Mouse (Mus musculus) heart, embryonic 13.5 days (tissue): ENCODE measurements around the gene Klhdc1. TPM values are rescaled to one million over a fixed set of nuclear protein-coding genes. Genes with fewer than 3 reads are reported as not detected.

ENCODE experiments used
- ATAC-seq: fragments of 200-750 bp; cut with Nextera tagmentation; 2 replicates; pipeline ENCODE4 v1.8.0; 2017; ENCODE audit warnings: moderate TSS enrichment; ENCODE audit not compliant: insufficient number of reproducible peaks, low FRiP score, low TSS enrichment; ENCODE audit errors: extremely low read depth
- H3K27ac ChIP-seq: fragments of 300-500 bp; sonication (generic); replicated peaks from 2 replicates; pipeline ENCODE4 v1.5.1; 2015; ENCODE audit warnings: moderate library complexity, mild to moderate bottlenecking, inconsistent platforms
- H3K27me3 ChIP-seq: fragments of 300-500 bp; sonication (generic); replicated peaks from 2 replicates; pipeline ENCODE4 v1.6.1; 2015; ENCODE audit warnings: mild to moderate bottlenecking, inconsistent platforms
- H3K36me3 ChIP-seq: fragments of 300-500 bp; sonication (generic); 2 replicates; pipeline ENCODE4 v1.6.1; 2015; ENCODE audit warnings: mild to moderate bottlenecking, inconsistent platforms
- H3K4me1 ChIP-seq: fragments of 300-500 bp; sonication (generic); 2 replicates; pipeline ENCODE4 v1.6.1; 2015; ENCODE audit warnings: inconsistent platforms
- H3K4me2 ChIP-seq: fragments of 300-500 bp; sonication (generic); 2 replicates; pipeline ENCODE4 v1.6.1; 2015; ENCODE audit warnings: inconsistent platforms, mild to moderate bottlenecking, moderate library complexity
- H3K4me3 ChIP-seq: fragments of 300-500 bp; sonication (generic); 2 replicates; pipeline ENCODE4 v1.5.1; 2015; ENCODE audit warnings: moderate library complexity, mild to moderate bottlenecking, inconsistent platforms
- H3K9ac ChIP-seq: fragments of 300-500 bp; sonication (generic); 2 replicates; pipeline ENCODE4 v1.6.1; 2015; ENCODE audit warnings: inconsistent platforms, mild to moderate bottlenecking, moderate library complexity
- H3K9me3 ChIP-seq: fragments of 300-500 bp; sonication (generic); 2 replicates; pipeline ENCODE4 v1.6.1; 2016; ENCODE audit warnings: inconsistent platforms
- WGBS: fragments of 180-500 bp; shearing (Covaris S2); methylation state at CpG from one replicate; pipeline ENCODE4 v1.1.7; 2015; ENCODE audit warnings: mixed read lengths; 5-methylcytosine and 5-hydroxymethylcytosine counted together
- polyA plus RNA-seq: library from polyadenylated mRNA; unstranded; fragments of >200 nt; fragmentation: Nextera tagmentation; extraction: Ambion mirVana; gene quantifications from 2 replicates; pipeline ENCODE4 v1.2.1, GENCODE M21; 2015

The Klhdc1 gene
- polyA plus RNA-seq, 1 experiment from 2014 or later: 8.6 TPM

DNA sequence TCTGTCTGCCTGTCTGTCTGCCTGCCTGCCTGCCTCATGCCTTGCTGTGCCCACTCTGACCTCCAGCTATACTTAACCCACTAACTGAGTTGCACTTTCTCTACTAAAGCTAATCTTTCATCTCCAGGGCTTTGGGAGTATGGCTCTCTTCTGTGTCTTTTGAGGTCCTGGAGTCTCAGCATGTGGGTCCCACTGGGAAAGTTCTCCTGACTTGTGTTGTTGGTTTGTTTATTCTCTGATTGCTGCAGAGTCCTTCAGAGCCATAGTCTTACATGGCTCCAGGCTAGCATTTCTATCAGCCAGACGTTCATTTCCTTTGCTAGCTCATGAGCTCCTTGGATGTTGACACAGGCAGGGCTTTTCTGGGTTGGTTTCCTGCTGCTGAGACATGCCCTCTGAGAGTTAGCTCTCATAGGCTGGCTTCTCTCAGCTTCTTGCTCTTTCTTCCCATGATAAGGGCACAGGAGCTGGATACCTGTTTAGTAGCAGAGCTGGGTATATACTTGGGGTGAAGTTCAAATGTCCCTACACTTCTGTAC, 39.0 kb downstream of the Klhdc1 start:
- no peaks in the 10 kb centered on the region for H3K4me1 ChIP-seq
- no peaks in the 10 kb centered on the region for H3K27me3 ChIP-seq
- H3K27ac ChIP-seq: peak overlapping the region; percentile 64
- 20% methylated on average over 1 of the region's 1 CpGs for WGBS
- H3K4me3 ChIP-seq: no peak overlapping the region
- H3K36me3 ChIP-seq: no peaks in the 10 kb centered on the region
- ATAC-seq: no peak
- no peak overlapping the region for H3K9ac ChIP-seq
- H3K9me3 ChIP-seq: no peaks in the 10 kb centered on the region
- no peak overlapping the region for H3K4me2 ChIP-seq

DNA sequence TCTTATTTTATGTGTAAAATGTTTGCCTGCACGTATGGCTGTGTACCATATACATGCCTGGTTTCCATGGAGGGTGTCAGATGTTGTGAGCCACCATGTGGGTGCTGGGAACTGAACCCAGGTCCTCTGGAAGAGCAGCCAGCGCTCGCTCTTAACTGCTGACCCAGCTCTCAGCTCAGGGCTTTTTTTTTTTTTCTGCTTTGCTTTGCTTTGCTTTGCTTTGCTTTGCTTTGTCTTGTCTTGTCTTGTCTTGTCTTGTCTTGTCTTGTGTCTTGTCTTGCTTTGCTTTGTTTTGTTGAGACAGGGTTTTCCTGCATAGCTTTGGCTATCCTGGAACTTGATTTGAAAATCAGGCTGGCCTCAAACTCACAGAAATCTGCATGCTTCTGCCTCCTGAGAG, 39.9 kb downstream of the Klhdc1 start:
- no peaks in the 10 kb centered on the region for H3K36me3 ChIP-seq
- no peaks in the 10 kb centered on the region for H3K27me3 ChIP-seq
- H3K27ac ChIP-seq: no peak overlapping the region
- no peak overlapping the region for H3K4me2 ChIP-seq
- no peak for ATAC-seq
- WGBS: 91% methylated on average over 3 of the region's 3 CpGs
- H3K4me1 ChIP-seq: no peaks in the 10 kb centered on the region
- H3K9me3 ChIP-seq: no peaks in the 10 kb centered on the region
- no peak overlapping the region for H3K9ac ChIP-seq
- H3K4me3 ChIP-seq: no peak overlapping the region

DNA sequence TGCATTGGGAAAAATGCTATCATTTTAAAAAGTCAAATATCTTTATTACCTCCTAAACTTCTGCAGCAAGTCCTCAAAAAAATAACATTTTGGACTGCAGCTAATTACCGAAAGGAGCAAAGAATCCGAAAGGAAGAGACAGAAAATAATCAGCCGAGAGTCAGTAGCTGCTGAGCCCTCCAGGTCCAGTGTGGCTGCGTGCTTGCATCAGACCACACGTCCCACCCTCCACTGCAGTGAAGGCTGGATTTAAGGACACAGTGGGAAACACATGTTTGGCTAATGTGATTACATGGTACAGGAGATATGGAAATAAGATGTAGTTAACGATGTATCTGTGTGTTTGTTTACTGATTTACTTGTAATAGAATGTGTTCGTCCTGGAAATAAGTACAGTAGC, 42.2 kb downstream of the Klhdc1 start:
- H3K4me3 ChIP-seq: no peak overlapping the region
- WGBS: 81% methylated on average over 7 of the region's 7 CpGs
- ATAC-seq: no peak
- H3K9ac ChIP-seq: no peak overlapping the region
- no peaks in the 10 kb centered on the region for H3K36me3 ChIP-seq
- no peaks in the 10 kb centered on the region for H3K27me3 ChIP-seq
- H3K4me2 ChIP-seq: no peak overlapping the region
- H3K27ac ChIP-seq: no peak overlapping the region
- no peaks in the 10 kb centered on the region for H3K9me3 ChIP-seq
- H3K4me1 ChIP-seq: no peaks in the 10 kb centered on the region

DNA sequence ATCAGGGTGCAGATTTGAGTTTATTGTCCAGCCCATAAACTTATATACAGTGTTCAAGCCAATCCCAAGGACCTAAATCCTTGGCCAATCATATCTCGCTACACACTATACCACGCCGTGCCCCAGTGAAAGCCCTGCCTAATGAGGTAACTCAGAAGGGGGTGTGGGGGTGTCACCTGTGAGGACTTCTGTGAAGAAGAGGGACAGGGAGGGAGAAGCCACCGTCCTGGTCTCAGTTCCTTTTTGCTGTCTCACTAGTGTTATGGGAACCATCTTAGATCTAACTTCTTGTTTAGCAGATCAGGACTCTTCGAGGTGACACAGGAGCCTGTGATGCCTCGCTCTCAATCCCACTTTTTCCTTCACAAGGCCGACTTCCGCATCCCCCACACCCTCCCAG, 46.6 kb downstream of the Klhdc1 start:
- no peaks in the 10 kb centered on the region for H3K27me3 ChIP-seq
- H3K4me2 ChIP-seq: no peak overlapping the region
- 80% methylated on average over 8 of the region's 8 CpGs for WGBS
- H3K4me1 ChIP-seq: no peaks in the 10 kb centered on the region
- ATAC-seq: no peak
- H3K9me3 ChIP-seq: no peaks in the 10 kb centered on the region
- H3K36me3 ChIP-seq: no peaks in the 10 kb centered on the region
- no peak overlapping the region for H3K4me3 ChIP-seq
- H3K9ac ChIP-seq: no peak overlapping the region
- no peak overlapping the region for H3K27ac ChIP-seq

DNA sequence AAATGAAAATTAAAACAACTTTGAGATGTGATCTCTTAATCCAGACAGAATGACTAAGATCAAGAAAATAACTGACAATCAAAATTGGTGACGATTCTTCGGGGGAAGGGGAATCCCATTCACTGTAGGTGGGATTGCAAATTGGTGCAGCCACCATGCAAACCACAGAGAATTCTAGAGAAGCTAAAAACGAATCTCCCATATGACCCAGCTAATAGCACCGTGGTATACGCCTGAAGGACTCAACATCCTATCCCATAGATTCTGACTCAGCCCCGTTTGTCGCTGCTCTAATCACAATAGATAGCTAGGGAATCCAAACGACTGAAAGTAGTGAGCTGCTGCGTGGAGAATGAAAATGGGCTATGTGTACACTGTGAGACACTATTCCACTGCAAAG, 47.7 kb downstream of the Klhdc1 start:
- Histone ChIP-seq H3K27ac (no peak overlapping the region), H3K4me2 (no peak overlapping the region), H3K9me3 (no peaks in the 10 kb centered on the region), H3K36me3 (no peaks in the 10 kb centered on the region), H3K4me1 (no peaks in the 10 kb centered on the region), H3K9ac (no peak overlapping the region), H3K4me3 (no peak overlapping the region), H3K27me3 (no peaks in the 10 kb centered on the region)
- no peak for ATAC-seq
- WGBS: 57% methylated on average over 9 of the region's 9 CpGs

DNA sequence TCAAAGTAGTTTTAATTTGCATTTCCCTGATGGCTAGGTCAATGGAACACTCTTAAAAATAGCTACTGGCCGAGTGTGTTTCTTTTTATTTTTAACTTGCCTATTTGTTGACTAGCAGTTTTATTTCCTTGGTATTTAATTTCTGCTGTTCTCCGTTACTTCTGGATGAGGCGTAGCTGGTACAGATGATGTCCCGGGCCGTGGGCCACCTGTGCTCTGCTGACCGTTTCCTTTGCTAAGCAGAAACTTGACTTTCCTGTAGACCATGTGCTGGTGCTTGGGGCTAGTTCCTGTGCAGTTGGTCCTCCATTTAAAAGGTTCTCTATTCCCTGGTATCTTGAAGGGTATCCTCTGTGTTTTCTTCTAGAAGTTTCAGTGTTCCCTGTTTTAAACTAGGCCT, 51.4 kb downstream of the Klhdc1 start:
- Histone ChIP-seq H3K27ac (no peak overlapping the region), H3K36me3 (no peaks in the 10 kb centered on the region), H3K9me3 (no peaks in the 10 kb centered on the region), H3K9ac (no peak overlapping the region), H3K27me3 (no peaks in the 10 kb centered on the region), H3K4me2 (no peak overlapping the region), H3K4me1 (peaks cover 8% of the 10 kb centered on the region), H3K4me3 (no peak overlapping the region)
- WGBS: 80% methylated on average over 6 of the region's 6 CpGs
- no peak for ATAC-seq

DNA sequence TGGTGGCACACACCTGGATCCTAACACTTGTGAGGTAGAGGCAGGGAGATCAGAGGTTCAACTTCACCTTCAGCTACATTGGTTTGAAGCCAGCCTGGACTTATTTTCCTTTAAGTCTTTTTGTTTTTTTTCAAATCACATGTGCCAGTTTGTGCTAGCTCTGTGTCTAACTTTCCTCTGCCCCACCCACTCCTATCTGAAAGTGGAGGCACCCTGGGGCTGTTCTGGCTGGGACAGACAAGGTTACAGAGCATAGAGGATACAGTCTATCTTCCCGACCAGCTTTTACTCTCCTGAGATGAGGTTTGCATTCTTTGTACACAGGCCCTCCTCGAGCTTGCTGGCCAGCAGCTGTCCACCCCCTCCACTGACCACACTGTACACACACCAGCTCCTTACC, 52.8 kb downstream of the Klhdc1 start:
- Histone ChIP-seq H3K27ac (no peak overlapping the region), H3K27me3 (no peaks in the 10 kb centered on the region)
- ATAC-seq: no peak

DNA sequence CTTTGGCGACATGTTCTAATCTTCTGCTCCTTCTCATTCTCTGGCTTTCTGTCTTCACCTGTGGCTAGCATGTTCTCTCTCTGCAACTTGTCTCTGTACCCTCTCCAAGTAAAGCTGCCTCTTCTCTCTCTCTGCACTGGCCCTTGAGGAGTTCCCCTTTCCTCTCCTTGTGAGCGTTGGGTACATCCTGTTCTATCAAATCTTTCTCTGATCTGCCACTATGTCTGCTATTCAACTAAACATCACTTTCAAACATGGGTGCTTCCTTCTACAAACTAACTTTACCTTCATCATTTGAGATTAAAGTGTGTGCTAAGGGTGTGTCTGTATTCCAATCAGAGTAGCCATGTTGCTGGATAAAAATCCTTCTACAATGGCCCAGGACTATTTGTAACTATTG, 54.0 kb downstream of the Klhdc1 start:
- ATAC-seq: no peak
- Histone ChIP-seq H3K36me3 (peaks cover 3% of the 10 kb centered on the region; the same call in 1 of the 2 replicates), H3K9ac (no peak overlapping the region), H3K4me2 (no peak overlapping the region), H3K27ac (no peak overlapping the region), H3K9me3 (no peaks in the 10 kb centered on the region), H3K4me1 (peaks cover 31% of the 10 kb centered on the region), H3K4me3 (no peak overlapping the region), H3K27me3 (no peaks in the 10 kb centered on the region)
- 86% methylated on average over 2 of the region's 2 CpGs for WGBS

More for the DNA sequence above, 52.8 kb downstream of the Klhdc1 start:
- no peaks in the 10 kb centered on the region for H3K9me3 ChIP-seq
- H3K4me2 ChIP-seq: no peak overlapping the region; the same call in 1 of the 2 replicates
- H3K36me3 ChIP-seq: 0 out of 2 replicates have a peak, but pooled peaks cover 3% of the 10 kb centered on the region
- H3K4me3 ChIP-seq: no peak overlapping the region
- 32% methylated on average over 2 of the region's 2 CpGs for WGBS
- H3K4me1 ChIP-seq: peaks cover 21% of the 10 kb centered on the region
- H3K9ac ChIP-seq: no peak overlapping the region

DNA sequence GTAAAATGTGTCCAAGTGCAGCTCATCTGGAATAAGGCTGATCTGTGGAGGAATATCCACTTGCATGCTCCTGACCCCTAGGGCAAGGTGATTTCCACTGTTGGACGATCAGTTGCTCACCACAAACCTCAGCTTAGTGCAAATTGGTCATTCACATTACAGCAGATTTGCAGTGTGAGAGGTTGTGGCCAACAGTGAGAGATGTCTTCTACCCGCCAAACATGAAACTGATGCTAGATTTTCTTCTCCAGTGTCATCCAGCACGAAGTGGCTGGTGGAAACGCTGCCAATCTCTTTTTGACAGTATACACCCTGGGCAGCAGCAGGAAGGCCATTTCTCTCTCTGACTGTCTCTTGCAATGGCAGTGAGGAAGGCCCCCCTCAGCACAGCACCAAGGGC, 54.7 kb downstream of the Klhdc1 start:
- peaks cover 31% of the 10 kb centered on the region for H3K4me1 ChIP-seq
- 80% methylated on average over 4 of the region's 4 CpGs for WGBS
- H3K27ac ChIP-seq: peak overlapping the region; percentile 93
- no peaks in the 10 kb centered on the region for H3K27me3 ChIP-seq
- H3K9ac ChIP-seq: peak overlapping the region; percentile 95
- ATAC-seq: no peak
- peaks cover 8% of the 10 kb centered on the region for H3K36me3 ChIP-seq
- H3K4me3 ChIP-seq: peak overlapping the region; percentile 84
- peak overlapping the region; percentile 77 for H3K4me2 ChIP-seq
- H3K9me3 ChIP-seq: no peaks in the 10 kb centered on the region

DNA sequence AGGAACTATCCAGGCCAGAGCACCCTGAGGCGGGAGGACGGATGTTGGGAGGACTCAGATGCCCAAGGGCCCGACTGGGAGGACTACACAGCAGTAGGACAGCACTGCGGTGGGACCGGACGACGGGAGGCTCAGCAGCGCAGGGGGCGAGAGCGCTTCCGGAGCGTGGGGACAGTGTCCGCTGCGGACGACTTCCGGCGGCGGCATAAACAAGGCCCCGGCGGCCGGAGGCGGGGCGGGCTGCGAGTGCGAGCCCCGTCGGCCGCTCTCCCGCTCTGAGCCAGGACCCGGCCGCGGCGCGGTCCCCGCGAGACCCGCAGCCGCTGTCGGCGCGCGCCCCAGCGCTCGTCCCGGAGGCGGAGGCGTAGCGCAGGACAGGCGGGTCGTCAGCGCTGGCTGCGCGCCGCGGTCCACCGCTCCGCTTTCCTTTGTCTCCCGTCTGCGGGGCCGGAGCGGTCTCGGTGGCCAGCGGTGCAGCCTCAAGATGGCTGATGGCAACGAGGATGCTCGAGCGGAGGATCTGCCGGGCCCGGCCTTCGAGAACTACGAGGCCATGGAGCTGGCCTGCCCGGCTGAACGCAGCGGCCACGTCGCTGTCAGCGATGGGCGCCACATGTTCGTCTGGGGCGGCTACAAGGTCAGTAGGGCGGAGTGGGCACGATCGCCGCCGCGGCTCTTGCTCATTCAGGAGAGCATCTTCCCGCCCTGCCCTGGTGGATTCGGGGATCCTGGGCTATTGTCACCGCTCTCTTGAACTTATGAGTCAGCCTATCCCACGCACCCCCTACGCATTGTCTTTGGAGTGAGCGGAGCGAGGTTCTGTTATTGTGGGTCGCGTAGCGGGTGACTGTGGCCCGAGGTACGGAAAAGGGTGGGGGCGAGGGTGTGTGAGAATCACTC, 55.8 kb downstream of the Klhdc1 start, which contains the start of gene Klhdc2:
TSS of gene Klhdc2 (plus strand) at position 171 of the 900 bp plus-strand sequence.
- Histone ChIP-seq H3K9me3 (no peaks in the 10 kb centered on the region), H3K27me3 (no peaks in the 10 kb centered on the region), H3K27ac (peak within 1 kb of the TSS; percentile 93), H3K4me2 (peak within 1 kb of the TSS; percentile 77), H3K4me3 (peak within 1 kb of the TSS; percentile 84), H3K9ac (peak within 1 kb of the TSS; percentile 95), H3K4me1 (peaks cover 31% of the 10 kb centered on the region), H3K36me3 (peaks cover 18% of the 10 kb centered on the region)
- ATAC-seq: peak; percentile 81
- under 1% methylated on average over 98 of the region's 98 CpGs for WGBS

DNA sequence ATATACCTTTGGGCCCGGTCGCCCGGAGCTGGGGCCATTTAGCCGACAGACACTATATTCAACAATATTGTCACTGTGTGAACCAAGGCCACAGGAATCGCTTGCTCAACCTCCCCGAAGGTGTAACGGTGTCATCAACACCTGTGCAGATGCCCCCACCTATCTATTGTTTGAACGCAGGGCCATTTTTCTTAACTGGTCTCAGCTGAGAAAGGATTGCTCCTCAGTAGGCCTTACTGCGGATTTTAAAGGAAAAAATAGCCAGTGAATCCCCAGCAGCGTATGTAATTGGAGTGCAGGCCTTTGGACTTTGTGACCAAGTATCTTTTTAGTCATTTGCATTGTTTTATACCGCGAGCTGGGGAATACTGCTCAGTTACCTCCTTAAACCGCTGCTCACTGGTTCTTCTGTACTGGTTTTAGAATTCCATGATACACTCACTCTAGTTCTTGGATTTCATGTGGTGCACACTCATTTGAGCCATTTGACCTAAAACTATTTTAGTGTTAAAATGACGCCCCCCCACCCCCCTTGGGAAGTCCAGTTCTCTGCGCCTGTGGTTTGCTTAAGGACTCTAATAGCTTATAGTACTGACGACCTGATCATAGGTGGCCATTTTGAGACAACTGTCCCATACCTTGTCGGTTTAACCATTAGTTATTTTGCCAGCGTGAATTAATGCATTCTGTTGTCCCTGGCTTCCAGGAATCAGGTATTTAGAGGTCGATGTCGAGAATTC, 56.6 kb downstream of the Klhdc1 start:
- ATAC-seq: no peak
- H3K4me1 ChIP-seq: peaks cover 31% of the 10 kb centered on the region
- 19% methylated on average over 20 of the region's 20 CpGs for WGBS
- no peaks in the 10 kb centered on the region for H3K9me3 ChIP-seq
- H3K4me3 ChIP-seq: peak overlapping the region; percentile 84
- peak overlapping the region; percentile 95 for H3K9ac ChIP-seq
- H3K27me3 ChIP-seq: no peaks in the 10 kb centered on the region
- H3K27ac ChIP-seq: peak overlapping the region; percentile 93
- peaks cover 26% of the 10 kb centered on the region for H3K36me3 ChIP-seq
- H3K4me2 ChIP-seq: peak overlapping the region; percentile 77
